Mouse (Mus musculus): ENCODE results near the gene Nrg3.

DNA sequence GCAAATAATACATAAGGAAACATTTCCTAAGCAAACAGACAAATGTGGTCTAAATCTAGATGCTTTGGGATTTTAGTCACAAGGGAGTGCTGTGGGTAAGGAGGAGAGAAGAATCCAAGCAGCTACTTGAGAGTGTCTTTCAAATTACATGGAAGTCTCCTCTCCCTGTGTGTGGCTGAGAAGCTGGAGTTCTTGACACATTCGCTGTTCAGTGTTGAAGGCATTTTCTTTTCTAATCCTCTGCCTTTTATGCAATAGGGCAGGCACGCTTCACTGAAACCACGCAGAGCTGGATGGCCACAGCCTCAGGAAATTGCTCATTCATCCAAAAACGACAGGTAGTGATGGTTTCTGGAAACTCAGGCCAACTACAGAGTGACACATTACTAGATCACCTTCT is 769.0 kb downstream of the Nrg3 start:
- TF ChIP-seq CTCF (IDR thresholded peaks at IDR 0.05; ENCODE audit: insufficient read depth, low read length), result no peak
- TF ChIP-seq POLR2A (IDR thresholded peaks at IDR 0.05; ENCODE audit: borderline replicate concordance, extremely low read depth, low read depth, low read length), result no peak
